Mouse (Mus musculus): Measurements from ENCODE around the gene Fbxl8.

Gene Fbxl8

GRCm38 (mm10) chr8:105257318-105258114 is 6.9 kb upstream of the Fbxl8 start:
- no peak for DNase-seq (ENCODE audit: extremely low read depth, insufficient read length, low spot score)

GRCm38 (mm10) chr8:105258911-105259720 is 5.3 kb upstream of the Fbxl8 start:
- no peak for DNase-seq (ENCODE audit: extremely low read depth, insufficient read length, low spot score)

GRCm38 (mm10) chr8:105259721-105260320 is 4.6 kb upstream of the Fbxl8 start:
- DNase-seq (ENCODE audit: extremely low read depth, insufficient read length, low spot score), result no peak

GRCm38 (mm10) chr8:105260371-105261099 is 3.9 kb upstream of the Fbxl8 start:
- no peak for DNase-seq (ENCODE audit: extremely low read depth, insufficient read length, low spot score)

GRCm38 (mm10) chr8:105261326-105261980 is 3.0 kb upstream of the Fbxl8 start:
- no peak for DNase-seq (ENCODE audit: extremely low read depth, insufficient read length, low spot score)

GRCm38 (mm10) chr8:105263244-105263912 is 1.1 kb upstream of the Fbxl8 start:
- no peak for DNase-seq (ENCODE audit: extremely low read depth, insufficient read length, low spot score)

- DNase-seq (ENCODE audit: extremely low read depth, insufficient read length, low spot score), result peak; percentile 55
Observed at GRCm38 (mm10) chr8:105265128-105265527, 680 bp downstream of the Fbxl8 start.

- DNase-seq (ENCODE audit: extremely low read depth, insufficient read length, low spot score), result no peak
Observed at GRCm38 (mm10) chr8:105266775-105267174, 2.3 kb downstream of the Fbxl8 start.

- no peak for DNase-seq (ENCODE audit: extremely low read depth, insufficient read length, low spot score)
Observed at GRCm38 (mm10) chr8:105268342-105269074, 4.1 kb downstream of the Fbxl8 start.

GRCm38 (mm10) chr8:105269075-105269458 is 4.6 kb downstream of the Fbxl8 start:
- no peak for DNase-seq (ENCODE audit: extremely low read depth, insufficient read length, low spot score)

- no peak for DNase-seq (ENCODE audit: extremely low read depth, insufficient read length, low spot score)
Observed at GRCm38 (mm10) chr8:105269461-105269947, 5.1 kb downstream of the Fbxl8 start, which contains the start of gene Hsf4. Hsf4 (plus strand) TSS chr8:105269801.

- DNase-seq (ENCODE audit: extremely low read depth, insufficient read length, low spot score), result no peak
Observed at GRCm38 (mm10) chr8:105270101-105270915, 5.9 kb downstream of the Fbxl8 start.

GRCm38 (mm10) chr8:105270916-105271186 is 6.4 kb downstream of the Fbxl8 start:
- no peak for DNase-seq (ENCODE audit: extremely low read depth, insufficient read length, low spot score)

- no peak for DNase-seq (ENCODE audit: extremely low read depth, insufficient read length, low spot score)
Observed at GRCm38 (mm10) chr8:105275387-105275786, 10.9 kb downstream of the Fbxl8 start.

GRCm38 (mm10) chr8:105275840-105276239 is 11.4 kb downstream of the Fbxl8 start, which contains the start of gene Nol3:
Nol3 (plus strand) TSS chr8:105276140.
- DNase-seq (ENCODE audit: extremely low read depth, insufficient read length, low spot score), result no peak

- no peak for DNase-seq (ENCODE audit: extremely low read depth, insufficient read length, low spot score)
Observed at GRCm38 (mm10) chr8:105276292-105277120, 12.1 kb downstream of the Fbxl8 start.

- DNase-seq (ENCODE audit: extremely low read depth, insufficient read length, low spot score), result no peak
Observed at GRCm38 (mm10) chr8:105278911-105279334, 14.5 kb downstream of the Fbxl8 start.

Data from 3134 (cell line).